Mouse (Mus musculus) embryonic facial prominence, embryonic 10.5 days (tissue): ENCODE data around the gene Ino80b. TPM values are rescaled to one million over a fixed set of nuclear protein-coding genes. Genes with fewer than 3 reads are reported as not detected.

Experiments
- DNase-seq: peaks from one replicate; pipeline ENCODE4 v3.0.0-alpha.2; 2017; ENCODE audit warnings: low spot score
- H3K27ac ChIP-seq: fragments of 300-500 bp; sonication (generic); replicated peaks from 2 replicates; pipeline ENCODE4 v1.5.1; 2016; ENCODE audit warnings: mild to moderate bottlenecking
- H3K27me3 ChIP-seq: fragments of 300-500 bp; sonication (generic); replicated peaks from 2 replicates; pipeline ENCODE4 v1.6.1; 2016; ENCODE audit warnings: low read depth, mild to moderate bottlenecking; ENCODE audit not compliant: poor library complexity, severe bottlenecking
- H3K36me3 ChIP-seq: fragments of 300-500 bp; sonication (generic); replicated peaks from 2 replicates; pipeline ENCODE4 v1.6.1; 2016; ENCODE audit warnings: mild to moderate bottlenecking, moderate library complexity
- H3K4me1 ChIP-seq: fragments of 300-500 bp; sonication (generic); 2 replicates; pipeline ENCODE4 v1.6.1; 2016
- H3K4me3 ChIP-seq: fragments of 300-500 bp; sonication (generic); 2 replicates; pipeline ENCODE4 v1.5.1; 2016; ENCODE audit warnings: mild to moderate bottlenecking, moderate library complexity
- H3K9me3 ChIP-seq: fragments of 300-500 bp; sonication (generic); 2 replicates; pipeline ENCODE4 v1.6.1; 2016; ENCODE audit warnings: mild to moderate bottlenecking
- WGBS: fragments of 180-500 bp; shearing (Covaris S2); methylation state at CpG from one replicate; pipeline ENCODE4 v1.1.7; 2016; 5-methylcytosine and 5-hydroxymethylcytosine counted together
- polyA plus RNA-seq: library from polyadenylated mRNA; unstranded; fragments of >200 nt; fragmentation: Nextera tagmentation; extraction: Ambion mirVana; gene quantifications from 2 replicates; pipeline ENCODE4 v1.2.1, GENCODE M21; 2016

Ino80b gene
- polyA plus RNA-seq, 1 experiment from 2014 or later = 18.6 TPM

DNA sequence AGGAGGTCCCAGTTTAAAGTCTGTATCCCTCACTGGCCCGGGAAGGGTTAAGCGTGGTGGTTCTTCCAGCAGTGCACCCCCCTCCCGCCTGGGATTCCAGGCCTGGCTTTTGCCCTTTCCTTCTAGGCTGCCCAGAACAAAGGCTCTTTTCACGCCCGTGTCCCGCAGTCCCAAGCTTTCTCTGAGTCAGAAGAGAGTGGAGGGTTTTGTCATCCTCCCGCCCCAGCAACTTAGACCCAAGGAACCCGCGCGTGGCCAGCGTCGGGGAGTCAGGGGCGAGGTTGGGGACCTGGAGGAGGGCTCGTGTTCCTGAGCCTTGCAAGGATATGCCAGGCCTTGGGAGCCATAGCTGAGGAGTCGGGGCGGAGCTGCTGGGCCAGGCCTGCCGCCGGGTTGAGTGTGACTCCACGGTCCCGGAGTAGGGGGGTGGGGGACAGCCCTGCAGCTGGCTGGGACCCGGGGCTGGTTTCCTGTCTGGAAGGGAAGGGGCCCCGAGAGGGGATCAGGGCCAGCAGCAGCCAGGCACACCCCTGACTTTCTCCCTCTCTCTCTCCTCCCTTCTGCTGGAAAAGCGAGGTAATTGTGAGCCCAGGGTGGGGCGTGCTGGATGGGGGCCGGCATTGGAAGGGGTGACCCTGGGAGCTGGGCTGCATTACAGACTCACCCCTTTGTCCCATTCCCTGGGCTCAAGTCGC lies 11.8 kb upstream of the Ino80b start:
- H3K4me1 ChIP-seq = peaks cover 82% of the 10 kb centered on the region
- under 1% methylated on average over 26 of the region's 26 CpGs for WGBS
- H3K4me3 ChIP-seq = peak overlapping the region; percentile 80
- peaks cover 8% of the 10 kb centered on the region for H3K36me3 ChIP-seq
- peak; percentile 90 for DNase-seq
- no peaks in the 10 kb centered on the region for H3K9me3 ChIP-seq
- H3K27ac ChIP-seq = peak overlapping the region; percentile 100
- peaks cover 20% of the 10 kb centered on the region for H3K27me3 ChIP-seq

GRCm38 (mm10) chr6:83136291-83136880 lies 11.2 kb upstream of the Ino80b start:
- 10% methylated on average over 5 of the region's 5 CpGs for WGBS
- DNase-seq = no peak

GRCm38 (mm10) chr6:83135571-83136161 lies 10.4 kb upstream of the Ino80b start:
- H3K9me3 ChIP-seq = no peaks in the 10 kb centered on the region
- peak overlapping the region; percentile 80 for H3K4me3 ChIP-seq
- peaks cover 8% of the 10 kb centered on the region for H3K36me3 ChIP-seq
- peak overlapping the region; percentile 100 for H3K27ac ChIP-seq
- H3K4me1 ChIP-seq = peaks cover 69% of the 10 kb centered on the region
- peak; percentile 54 for DNase-seq
- peaks cover 14% of the 10 kb centered on the region for H3K27me3 ChIP-seq
- WGBS = 3% methylated on average over 37 of the region's 37 CpGs

More at GRCm38 (mm10) chr6:83136291-83136880, 11.2 kb upstream of the Ino80b start:
- peak overlapping the region; percentile 100 for H3K27ac ChIP-seq
- H3K4me3 ChIP-seq = peak overlapping the region; percentile 80
- peaks cover 14% of the 10 kb centered on the region for H3K27me3 ChIP-seq
- H3K4me1 ChIP-seq = peaks cover 76% of the 10 kb centered on the region
- H3K36me3 ChIP-seq = peaks cover 8% of the 10 kb centered on the region
- no peaks in the 10 kb centered on the region for H3K9me3 ChIP-seq

DNA sequence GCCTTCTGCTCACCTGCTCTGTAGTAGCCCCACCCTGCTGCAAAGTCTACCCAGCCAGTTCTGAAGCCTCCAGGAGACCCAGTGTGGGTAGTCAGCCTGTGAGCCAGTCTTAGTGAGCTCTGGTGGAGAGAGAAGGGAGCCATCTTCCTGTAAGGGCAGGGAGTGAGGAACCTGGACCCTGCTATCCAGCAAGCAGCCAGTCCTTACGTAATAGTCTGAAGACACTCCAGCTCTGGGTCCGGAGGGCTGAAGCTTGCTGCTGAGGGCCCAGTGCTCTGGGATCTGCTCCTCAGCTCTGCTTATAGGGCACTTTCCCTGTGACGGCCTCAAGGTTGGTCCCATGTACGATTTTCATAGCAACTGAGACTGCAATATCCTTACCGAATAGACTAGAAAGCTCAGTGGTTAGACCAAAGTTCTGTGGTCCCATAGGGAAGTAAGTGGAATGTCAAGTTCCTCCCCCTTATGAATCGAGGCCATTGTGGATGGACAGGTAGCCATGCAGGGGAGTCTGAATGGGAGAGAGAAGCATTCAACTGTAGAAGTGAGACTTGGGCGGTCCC lies 9.8 kb upstream of the Ino80b start, which contains the start of gene Rtkn:
Rtkn (plus strand) TSS at position 513 of the 563 bp plus-strand sequence.
- H3K4me3 ChIP-seq = peak within 1 kb of the TSS; percentile 80
- H3K9me3 ChIP-seq = no peaks in the 10 kb centered on the region
- peaks cover 14% of the 10 kb centered on the region for H3K27me3 ChIP-seq
- DNase-seq = no peak
- H3K36me3 ChIP-seq = peaks cover 7% of the 10 kb centered on the region
- WGBS = 58% methylated on average over 7 of the region's 7 CpGs
- peaks cover 65% of the 10 kb centered on the region for H3K4me1 ChIP-seq
- peak within 1 kb of the TSS; percentile 100 for H3K27ac ChIP-seq

GRCm38 (mm10) chr6:83134226-83134625 lies 9.0 kb upstream of the Ino80b start:
- H3K4me1 ChIP-seq = peaks cover 57% of the 10 kb centered on the region

DNA sequence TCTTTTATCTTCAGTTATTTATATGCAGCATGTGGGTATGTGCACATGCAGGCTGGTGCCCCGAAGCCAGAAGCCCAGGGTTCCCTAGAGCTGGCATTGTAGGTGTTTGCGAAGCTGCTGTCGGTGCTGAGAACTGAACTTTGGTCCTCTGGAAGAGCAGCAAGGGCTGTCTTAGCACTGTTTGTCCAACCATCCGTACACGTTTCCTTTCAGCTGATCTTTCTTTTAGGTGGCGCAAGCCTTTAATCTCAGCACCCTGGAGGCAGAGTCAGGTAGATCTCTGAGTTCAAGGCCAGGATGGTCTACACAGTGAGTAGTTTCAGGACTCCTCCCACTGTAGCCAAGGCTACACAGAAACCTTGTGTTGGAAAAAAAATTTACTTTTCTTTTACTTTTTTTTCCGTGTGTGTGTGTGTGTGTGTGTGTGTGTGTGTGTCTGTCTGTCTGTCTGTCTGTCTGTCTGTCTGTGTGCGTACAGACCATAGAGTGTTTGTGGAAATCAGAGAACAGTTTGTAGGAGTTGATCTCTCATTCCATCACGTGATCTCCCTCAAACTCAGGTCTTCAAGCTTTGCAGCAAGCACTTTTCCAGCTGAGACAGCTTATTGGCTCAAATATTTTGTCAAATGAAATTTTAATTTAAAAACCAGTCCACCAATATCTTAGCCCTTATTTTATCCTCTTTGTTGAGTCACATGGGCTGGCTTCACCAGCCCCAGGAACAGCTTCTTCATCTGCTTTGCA lies 7.1 kb upstream of the Ino80b start:
- H3K27ac ChIP-seq = no peak overlapping the region
- no peaks in the 10 kb centered on the region; the same call in 1 of the 2 replicates for H3K36me3 ChIP-seq
- WGBS = 92% methylated on average over 9 of the region's 9 CpGs
- H3K9me3 ChIP-seq = no peaks in the 10 kb centered on the region
- peaks cover 38% of the 10 kb centered on the region for H3K4me1 ChIP-seq
- no peak overlapping the region for H3K4me3 ChIP-seq
- DNase-seq = no peak
- peaks cover 14% of the 10 kb centered on the region for H3K27me3 ChIP-seq

More at GRCm38 (mm10) chr6:83134226-83134625, 9.0 kb upstream of the Ino80b start:
- Histone ChIP-seq H3K9me3 (no peaks in the 10 kb centered on the region), H3K27me3 (peaks cover 14% of the 10 kb centered on the region), H3K36me3 (no peaks in the 10 kb centered on the region; the same call in 1 of the 2 replicates), H3K27ac (no peak overlapping the region), H3K4me3 (no peak overlapping the region)
- DNase-seq = no peak
- WGBS = 71% methylated on average over 3 of the region's 3 CpGs

DNA sequence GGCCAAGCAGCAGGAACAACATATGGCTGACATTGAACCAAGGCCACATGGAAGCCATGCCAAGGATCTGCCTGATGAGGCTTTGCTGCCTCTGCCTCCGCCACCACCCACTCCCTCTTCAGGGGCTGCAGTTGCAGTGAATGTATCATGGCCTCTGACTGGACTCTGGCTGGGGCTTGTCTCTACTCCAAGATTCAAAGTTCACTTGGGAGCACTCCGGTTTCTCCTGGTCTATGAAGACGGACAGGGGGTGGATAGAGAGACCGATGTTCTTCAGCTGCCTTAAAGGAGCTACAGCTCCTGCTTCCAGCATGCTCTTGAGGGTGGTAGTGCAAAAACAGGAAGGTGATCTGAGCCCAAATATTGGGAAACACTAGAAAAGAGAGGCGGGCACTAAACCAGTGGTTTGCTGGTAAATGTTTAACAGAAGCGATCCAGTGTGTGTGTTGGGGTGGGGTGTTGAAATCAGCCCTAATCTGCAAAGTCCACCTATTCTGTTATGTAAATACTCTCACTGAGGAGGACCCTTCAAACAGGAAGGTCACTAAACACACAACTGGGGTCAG lies 6.3 kb upstream of the Ino80b start:
- 84% methylated on average over 6 of the region's 6 CpGs for WGBS
- Histone ChIP-seq H3K9me3 (no peaks in the 10 kb centered on the region), H3K4me1 (peaks cover 30% of the 10 kb centered on the region), H3K27ac (no peak overlapping the region), H3K36me3 (no peaks in the 10 kb centered on the region; the same call in 1 of the 2 replicates), H3K4me3 (no peak overlapping the region), H3K27me3 (peaks cover 14% of the 10 kb centered on the region)
- DNase-seq = no peak

DNA sequence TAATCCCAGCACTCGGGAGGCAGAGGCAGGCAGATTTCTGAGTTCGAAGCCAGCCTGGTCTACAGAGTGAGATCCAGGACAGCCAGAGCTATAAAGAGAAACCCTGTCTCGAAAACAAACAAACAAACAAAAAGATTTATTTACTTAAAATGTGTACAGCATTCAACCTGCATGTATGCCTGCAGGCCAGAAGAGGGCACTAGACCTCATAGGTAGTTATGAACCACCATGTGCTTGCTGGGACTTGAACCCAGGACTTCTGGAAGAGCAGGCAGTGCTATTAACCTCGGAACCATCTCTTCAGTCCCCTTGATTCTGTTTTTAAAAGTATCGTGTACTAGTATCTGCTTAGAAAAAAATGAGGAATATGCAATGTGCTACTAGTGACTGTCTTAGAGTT lies 2.2 kb upstream of the Ino80b start:
- no peak overlapping the region for H3K27ac ChIP-seq
- no peak overlapping the region for H3K4me3 ChIP-seq
- 0 out of 2 replicates have a peak, but pooled peaks cover 3% of the 10 kb centered on the region for H3K36me3 ChIP-seq
- no peaks in the 10 kb centered on the region for H3K9me3 ChIP-seq
- DNase-seq = no peak
- H3K27me3 ChIP-seq = no peaks in the 10 kb centered on the region
- H3K4me1 ChIP-seq = peaks cover 29% of the 10 kb centered on the region
- 96% methylated on average over 5 of the region's 5 CpGs for WGBS

- peak; percentile 93 for DNase-seq
- Histone ChIP-seq H3K27ac (peak overlapping the region; percentile 88), H3K9me3 (no peaks in the 10 kb centered on the region), H3K36me3 (peaks cover 6% of the 10 kb centered on the region), H3K4me1 (peaks cover 47% of the 10 kb centered on the region), H3K27me3 (no peaks in the 10 kb centered on the region), H3K4me3 (peak overlapping the region; percentile 83)
- WGBS = under 1% methylated on average over 30 of the region's 30 CpGs
Measured at GRCm38 (mm10) chr6:83124851-83125312, 349 bp downstream of the Ino80b start.

GRCm38 (mm10) chr6:83122961-83123360 lies 2.3 kb downstream of the Ino80b start:
- DNase-seq = no peak
- H3K27ac ChIP-seq = peak overlapping the region; percentile 99; the same call in 1 of the 2 replicates
- H3K27me3 ChIP-seq = no peaks in the 10 kb centered on the region
- WGBS = 79% methylated on average over 5 of the region's 5 CpGs
- H3K4me3 ChIP-seq = peak overlapping the region; percentile 83
- H3K4me1 ChIP-seq = peaks cover 63% of the 10 kb centered on the region
- H3K9me3 ChIP-seq = no peaks in the 10 kb centered on the region
- peaks cover 26% of the 10 kb centered on the region for H3K36me3 ChIP-seq

GRCm38 (mm10) chr6:83121863-83122710 lies 3.1 kb downstream of the Ino80b start:
- Histone ChIP-seq H3K4me3 (peak overlapping the region; percentile 83), H3K27ac (peak overlapping the region; percentile 99), H3K9me3 (no peaks in the 10 kb centered on the region), H3K4me1 (peaks cover 72% of the 10 kb centered on the region), H3K36me3 (peaks cover 34% of the 10 kb centered on the region), H3K27me3 (no peaks in the 10 kb centered on the region)
- WGBS = 2% methylated on average over 52 of the region's 52 CpGs
- no peak for DNase-seq
